Mouse (Mus musculus): Measurements from ENCODE around the gene Ccr8. TPM values are rescaled to one million over a fixed set of nuclear protein-coding genes. Genes with fewer than 3 reads are reported as not detected.

Ccr8 gene
- total and polyA plus RNA-seq, 3 experiments = not detected

GRCm38 (mm10) chr9:120064317-120064716 is 27.6 kb upstream of the Ccr8 start:
- Histone ChIP-seq H3K9me3 (replicated peaks; ENCODE audit: insufficient read depth, low read length) (no peaks in the 10 kb centered on the region), H3K27me3 (ENCODE audit: control insufficient read depth in 1 of 2, insufficient read depth in 2 of 2, low read length in 2 of 2) (no peaks in the 10 kb centered on the region; a peak in 1 of 4 replicates), H3K27ac (ENCODE audit: control insufficient read depth, low read depth, low read length) (no peak overlapping the region), H3K36me3 (ENCODE audit: control insufficient read depth in 1 of 2, insufficient read depth in 2 of 2, low read length in 2 of 2) (no peaks in the 10 kb centered on the region), H3K4me1 (ENCODE audit: control insufficient read depth in 1 of 2, insufficient read depth in 2 of 2, low read length in 2 of 2) (no peaks in the 10 kb centered on the region), H3K4me3 (ENCODE audit: control insufficient read depth in 1 of 2, insufficient read depth in 1 of 2, low read depth in 2 of 2, low read length in 2 of 2) (no peak overlapping the region), H3K79me2 (ENCODE audit: control insufficient read depth, insufficient read depth, low read length, poor library complexity) (no peaks in the 10 kb centered on the region), H3K9ac (ENCODE audit: control insufficient read depth, low read depth, low read length, poor library complexity, severe bottlenecking) (no peak overlapping the region)
- no peak for DNase-seq (ENCODE audit: low read depth, low spot score)
- TF ChIP-seq POLR2AphosphoS2 (IDR thresholded peaks at IDR 0.05; ENCODE audit: low read length) (no peak), CTCF (IDR thresholded peaks at IDR 0.05 in 2 of 3, conservative IDR thresholded peaks at IDR 0.05 in 1 of 3; ENCODE audit: control insufficient read depth in 1 of 3, insufficient read depth in 1 of 3, low read depth in 2 of 3, low read length in 3 of 3, poor library complexity in 1 of 3, severe bottlenecking in 1 of 3) (no peak), JUND (IDR thresholded peaks at IDR 0.05; ENCODE audit: low read depth, low read length) (no peak), ZNF384 (IDR thresholded peaks at IDR 0.05; ENCODE audit: low read depth, low read length) (no peak), KAT2A (conservative IDR thresholded peaks at IDR 0.05; ENCODE audit: low read depth, low read length) (no peak), MYB (IDR thresholded peaks at IDR 0.05; ENCODE audit: low read depth, low read length) (no peak), USF1 (IDR thresholded peaks at IDR 0.05; ENCODE audit: low read depth, low read length) (no peak), RAD21 (IDR thresholded peaks at IDR 0.05; ENCODE audit: low read depth, low read length) (no peak), EP300 (IDR thresholded peaks at IDR 0.05; ENCODE audit: low read depth in 1 of 2, low read length in 2 of 2) (no peak), ZMIZ1 (IDR thresholded peaks at IDR 0.05; ENCODE audit: low read depth, low read length) (no peak), MEF2A (IDR thresholded peaks at IDR 0.05; ENCODE audit: extremely low read depth, insufficient replicate concordance, low read depth, low read length, poor library complexity, severe bottlenecking) (no peak), MAZ (IDR thresholded peaks at IDR 0.05; ENCODE audit: low read depth, low read length) (no peak), MYC (IDR thresholded peaks at IDR 0.05; ENCODE audit: low read depth, low read length) (no peak), POLR2AphosphoS5 (IDR thresholded peaks at IDR 0.05; ENCODE audit: borderline replicate concordance, low read depth, low read length) (no peak), NELFE (IDR thresholded peaks at IDR 0.05; ENCODE audit: low read depth, low read length) (no peak), UBTF (IDR thresholded peaks at IDR 0.05; ENCODE audit: borderline replicate concordance, insufficient read depth, low read depth, low read length) (no peak), ELF1 (IDR thresholded peaks at IDR 0.05; ENCODE audit: low read depth, low read length) (no peak)

GRCm38 (mm10) chr9:120067609-120068008 is 24.3 kb upstream of the Ccr8 start:
- H3K4me3 ChIP-seq (ENCODE audit: control insufficient read depth in 1 of 2, insufficient read depth in 1 of 2, low read depth in 2 of 2, low read length in 2 of 2) = no peak overlapping the region
- no peak for DNase-seq (ENCODE audit: low read depth, low spot score)
- no peaks in the 10 kb centered on the region for H3K4me1 ChIP-seq (ENCODE audit: control insufficient read depth in 1 of 2, insufficient read depth in 2 of 2, low read length in 2 of 2)
- TF ChIP-seq GABPA (IDR thresholded peaks at IDR 0.05; ENCODE audit: low read depth, low read length) (no peak), CHD1 (IDR thresholded peaks at IDR 0.05; ENCODE audit: low read depth, low read length) (no peak), HCFC1 (IDR thresholded peaks at IDR 0.05; ENCODE audit: low read depth, low read length) (no peak), MXI1 (IDR thresholded peaks at IDR 0.05; ENCODE audit: low read depth, low read length) (no peak), MAZ (IDR thresholded peaks at IDR 0.05; ENCODE audit: low read depth, low read length) (no peak), MYC (IDR thresholded peaks at IDR 0.05; ENCODE audit: low read depth, low read length) (no peak), USF1 (IDR thresholded peaks at IDR 0.05; ENCODE audit: low read depth, low read length) (no peak), UBTF (IDR thresholded peaks at IDR 0.05; ENCODE audit: borderline replicate concordance, insufficient read depth, low read depth, low read length) (no peak), USF2 (IDR thresholded peaks at IDR 0.05; ENCODE audit: borderline replicate concordance in 1 of 2, insufficient read depth in 1 of 2, low read depth in 1 of 2, low read length in 2 of 2) (no peak), ZC3H11A (IDR thresholded peaks at IDR 0.05; ENCODE audit: low read depth, low read length) (no peak), JUND (IDR thresholded peaks at IDR 0.05; ENCODE audit: low read depth, low read length) (no peak), NELFE (IDR thresholded peaks at IDR 0.05; ENCODE audit: low read depth, low read length) (no peak), MEF2A (IDR thresholded peaks at IDR 0.05; ENCODE audit: extremely low read depth, insufficient replicate concordance, low read depth, low read length, poor library complexity, severe bottlenecking) (no peak), GATA1 (IDR thresholded peaks at IDR 0.05; ENCODE audit: low read depth, low read length) (no peak), TBP (IDR thresholded peaks at IDR 0.05; ENCODE audit: low read depth, low read length) (no peak), ZMIZ1 (IDR thresholded peaks at IDR 0.05; ENCODE audit: low read depth, low read length) (no peak)
- no peak overlapping the region for H3K9ac ChIP-seq (ENCODE audit: control insufficient read depth, low read depth, low read length, poor library complexity, severe bottlenecking)
- no peaks in the 10 kb centered on the region; a peak in 1 of 4 replicates for H3K27me3 ChIP-seq (ENCODE audit: control insufficient read depth in 1 of 2, insufficient read depth in 2 of 2, low read length in 2 of 2)
- H3K36me3 ChIP-seq (ENCODE audit: control insufficient read depth in 1 of 2, insufficient read depth in 2 of 2, low read length in 2 of 2) = no peaks in the 10 kb centered on the region
- H3K9me3 ChIP-seq (replicated peaks; ENCODE audit: insufficient read depth, low read length) = no peaks in the 10 kb centered on the region
- no peak overlapping the region for H3K27ac ChIP-seq (ENCODE audit: control insufficient read depth, low read depth, low read length)
- H3K79me2 ChIP-seq (ENCODE audit: control insufficient read depth, insufficient read depth, low read length, poor library complexity) = no peaks in the 10 kb centered on the region

Measured in MEL (cell line).